Mouse (Mus musculus) neural tube, embryonic 15.5 days (tissue): ENCODE measurements around the gene Slain2. TPM values are rescaled to one million over a fixed set of nuclear protein-coding genes. Genes with fewer than 3 reads are reported as not detected.
A peak's percentile ranks its signal among the peaks of the same experiment; 100 is the strongest.

Source experiments
- ATAC-seq: fragments of 200-750 bp; cut with Nextera tagmentation; 2 replicates; pipeline ENCODE4 v1.8.0; 2017; ENCODE audit warnings: mild to moderate bottlenecking, moderate TSS enrichment, moderate library complexity; ENCODE audit not compliant: low FRiP score
- H3K27ac ChIP-seq: fragments of 300-500 bp; sonication (generic); replicated peaks from 2 replicates; pipeline ENCODE4 v1.5.1; 2015; ENCODE audit warnings: mild to moderate bottlenecking, inconsistent platforms
- H3K27me3 ChIP-seq: fragments of 300-500 bp; sonication (generic); replicated peaks from 2 replicates; pipeline ENCODE4 v1.6.1; 2015; ENCODE audit warnings: inconsistent platforms
- H3K36me3 ChIP-seq: fragments of 300-500 bp; sonication (generic); 2 replicates; pipeline ENCODE4 v1.6.1; 2015; ENCODE audit warnings: inconsistent platforms
- H3K4me1 ChIP-seq: fragments of 300-500 bp; sonication (generic); 2 replicates; pipeline ENCODE4 v1.6.1; 2015; ENCODE audit warnings: inconsistent platforms
- H3K4me2 ChIP-seq: fragments of 300-500 bp; sonication (generic); 2 replicates; pipeline ENCODE4 v1.6.1; 2015; ENCODE audit warnings: inconsistent platforms, mild to moderate bottlenecking, moderate library complexity
- H3K4me3 ChIP-seq: fragments of 300-500 bp; sonication (generic); replicated peaks from 2 replicates; pipeline ENCODE4 v1.5.1; 2015; ENCODE audit warnings: mild to moderate bottlenecking, inconsistent platforms
- H3K9ac ChIP-seq: fragments of 300-500 bp; sonication (generic); replicated peaks from 2 replicates; pipeline ENCODE4 v1.6.1; 2015; ENCODE audit warnings: mild to moderate bottlenecking, inconsistent platforms
- H3K9me3 ChIP-seq: fragments of 300-500 bp; sonication (generic); replicated peaks from 2 replicates; pipeline ENCODE4 v1.6.1; 2016; ENCODE audit warnings: inconsistent platforms
- WGBS: fragments of 180-500 bp; shearing (Covaris S2); methylation state at CpG from one replicate; pipeline ENCODE4 v1.1.7; 2015; ENCODE audit warnings: mixed read lengths; 5-methylcytosine and 5-hydroxymethylcytosine counted together
- polyA plus RNA-seq: library from polyadenylated mRNA; unstranded; fragments of >200 nt; fragmentation: Nextera tagmentation; extraction: Ambion mirVana; gene quantifications from 2 replicates; pipeline ENCODE4 v1.2.1, GENCODE M21; 2015

Gene Slain2
- polyA plus RNA-seq, 1 experiment from 2014 or later, result 15.3 TPM

DNA sequence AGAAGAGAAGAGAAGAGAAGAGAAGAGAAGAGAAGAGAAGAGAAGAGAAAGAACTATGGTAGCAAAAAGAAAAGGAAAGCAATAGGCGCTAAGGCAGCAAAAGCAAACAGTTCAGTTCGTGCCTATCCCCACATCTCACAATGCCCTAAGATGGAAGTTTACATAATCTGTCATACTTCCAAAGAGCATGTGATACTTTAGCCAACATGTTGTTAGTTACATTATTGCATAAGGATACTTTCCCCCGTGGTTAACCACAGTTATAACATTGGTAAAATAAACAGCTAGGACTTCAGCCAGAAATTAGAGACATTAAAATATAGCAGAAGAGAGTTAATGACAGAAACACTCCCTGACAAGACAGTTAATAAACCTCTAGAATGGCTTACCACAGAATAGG lies 30.4 kb upstream of the Slain2 start:
- Histone ChIP-seq H3K4me1 (peaks cover 17% of the 10 kb centered on the region), H3K36me3 (no peaks in the 10 kb centered on the region), H3K9ac (no peak overlapping the region), H3K9me3 (no peaks in the 10 kb centered on the region), H3K27me3 (no peaks in the 10 kb centered on the region; the same call in 1 of the 2 replicates), H3K4me3 (no peak overlapping the region), H3K27ac (no peak overlapping the region), H3K4me2 (no peak overlapping the region)
- no peak for ATAC-seq
- WGBS, result 88% methylated on average over 3 of the region's 3 CpGs

DNA sequence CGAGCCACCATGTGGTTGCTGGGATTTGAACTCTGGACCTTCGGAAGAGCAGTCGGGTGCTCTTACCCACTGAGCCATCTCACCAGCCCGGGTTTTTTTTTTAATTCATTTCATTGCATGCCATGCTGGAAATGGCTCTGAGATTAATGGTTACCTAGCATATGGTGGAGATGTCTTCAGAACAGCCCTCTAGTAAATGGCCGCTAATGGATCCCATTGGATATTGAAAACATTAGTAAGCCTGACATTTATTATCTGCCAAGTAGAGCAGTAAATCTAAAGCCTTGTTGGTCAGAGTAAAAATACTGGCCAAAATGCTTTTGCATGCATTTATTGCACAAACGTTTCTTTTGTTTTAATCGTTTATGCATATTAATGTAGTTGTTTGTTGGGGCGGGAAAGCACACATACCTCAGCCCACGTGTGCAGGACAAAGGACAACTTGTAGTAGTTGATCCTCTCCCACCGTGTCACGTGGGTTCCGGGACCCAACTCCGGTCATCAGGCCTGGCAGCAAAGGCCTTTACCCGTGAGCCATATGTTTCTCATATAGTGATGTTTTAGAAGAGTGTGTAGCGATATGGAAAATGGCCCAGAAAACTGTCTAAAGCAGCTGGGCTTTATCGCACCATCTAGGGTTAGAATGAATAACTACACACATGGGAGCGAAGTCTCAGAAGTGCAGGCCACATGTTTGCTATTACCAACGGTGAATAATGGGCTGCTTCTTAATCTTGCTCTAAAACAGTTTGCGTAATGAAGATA lies 27.5 kb upstream of the Slain2 start:
- ATAC-seq, result peak; percentile 40
- no peaks in the 10 kb centered on the region for H3K36me3 ChIP-seq
- H3K27ac ChIP-seq, result no peak overlapping the region
- H3K9me3 ChIP-seq, result no peaks in the 10 kb centered on the region
- no peaks in the 10 kb centered on the region for H3K27me3 ChIP-seq
- no peak overlapping the region for H3K9ac ChIP-seq
- no peak overlapping the region for H3K4me2 ChIP-seq
- WGBS, result 46% methylated on average over 19 of the region's 19 CpGs
- peaks cover 17% of the 10 kb centered on the region for H3K4me1 ChIP-seq
- no peak overlapping the region for H3K4me3 ChIP-seq

DNA sequence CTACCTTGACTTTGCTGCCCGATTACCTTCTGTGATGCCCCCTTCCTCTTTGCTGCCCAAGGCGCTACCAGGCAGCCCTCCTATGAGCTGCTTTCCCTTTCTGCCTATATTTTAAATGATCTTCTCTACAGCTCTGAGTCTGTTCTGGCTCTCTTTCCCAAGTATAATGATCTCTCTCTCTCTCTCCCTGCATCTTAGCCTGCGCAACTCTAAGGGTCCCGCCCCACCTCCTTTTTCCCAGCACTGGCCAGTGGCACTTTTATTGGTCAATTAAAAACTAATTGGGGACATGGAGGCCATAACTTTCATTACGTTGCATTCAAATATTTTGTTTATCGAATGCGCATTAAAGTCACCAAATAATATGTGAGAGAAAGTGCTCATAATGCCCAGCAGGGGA lies 25.8 kb upstream of the Slain2 start:
- H3K27ac ChIP-seq, result no peak overlapping the region
- H3K9ac ChIP-seq, result no peak overlapping the region
- no peak for ATAC-seq
- no peaks in the 10 kb centered on the region for H3K36me3 ChIP-seq
- no peaks in the 10 kb centered on the region for H3K27me3 ChIP-seq
- H3K4me3 ChIP-seq, result no peak overlapping the region
- H3K4me2 ChIP-seq, result no peak overlapping the region
- H3K4me1 ChIP-seq, result peaks cover 17% of the 10 kb centered on the region
- no peaks in the 10 kb centered on the region for H3K9me3 ChIP-seq
- WGBS, result 78% methylated on average over 7 of the region's 7 CpGs

DNA sequence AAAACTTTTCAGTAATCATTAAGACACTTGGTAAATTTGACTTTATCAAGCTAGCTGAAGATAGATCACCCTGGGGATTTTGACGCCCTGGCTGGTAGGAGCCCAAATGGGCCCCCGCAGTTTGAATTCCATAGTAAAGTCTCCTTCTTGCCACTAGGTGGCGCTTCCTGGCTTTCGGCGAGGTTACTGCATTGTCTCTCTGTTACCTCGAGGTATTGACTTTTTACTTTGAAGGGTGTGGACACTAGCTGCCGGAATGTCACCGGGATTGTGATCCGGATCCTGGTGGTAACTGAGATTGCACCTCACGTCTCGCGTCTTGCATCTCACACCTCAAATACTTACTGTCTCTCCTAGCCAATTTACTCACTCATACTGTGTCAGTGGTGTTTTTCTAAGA lies 22.6 kb upstream of the Slain2 start:
- WGBS, result 7% methylated on average over 12 of the region's 12 CpGs
- no peak for ATAC-seq
- Histone ChIP-seq H3K36me3 (no peaks in the 10 kb centered on the region), H3K27me3 (no peaks in the 10 kb centered on the region), H3K9ac (no peak overlapping the region), H3K4me2 (peak overlapping the region; percentile 37; the same call in 1 of the 2 replicates), H3K4me1 (peaks cover 16% of the 10 kb centered on the region), H3K4me3 (no peak overlapping the region), H3K27ac (no peak overlapping the region), H3K9me3 (no peaks in the 10 kb centered on the region)

DNA sequence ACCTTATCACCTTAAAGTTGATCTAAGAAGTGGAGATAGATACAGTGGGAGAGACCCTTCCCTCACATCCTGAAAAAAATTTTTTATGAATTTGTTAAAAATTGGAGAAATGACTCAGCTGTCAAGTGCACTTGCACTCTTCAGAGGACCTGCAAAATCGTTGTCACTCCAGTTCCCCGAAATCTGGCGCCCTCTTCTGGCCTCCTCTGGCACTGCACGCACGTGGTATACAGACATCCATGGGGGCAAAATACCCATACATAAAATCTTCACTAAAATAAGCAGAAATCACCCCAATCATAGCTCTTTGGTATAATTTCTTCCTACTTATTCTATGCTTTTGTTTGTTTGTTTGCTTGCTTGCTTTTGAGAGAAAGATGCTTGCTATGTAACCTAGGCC lies 20.1 kb upstream of the Slain2 start:
- no peak overlapping the region for H3K4me2 ChIP-seq
- H3K9me3 ChIP-seq, result no peaks in the 10 kb centered on the region
- H3K27me3 ChIP-seq, result no peaks in the 10 kb centered on the region
- no peaks in the 10 kb centered on the region for H3K4me1 ChIP-seq
- H3K4me3 ChIP-seq, result no peak overlapping the region
- H3K36me3 ChIP-seq, result no peaks in the 10 kb centered on the region
- no peak overlapping the region for H3K27ac ChIP-seq
- WGBS, result 67% methylated on average over 5 of the region's 5 CpGs
- H3K9ac ChIP-seq, result no peak overlapping the region
- ATAC-seq, result no peak

DNA sequence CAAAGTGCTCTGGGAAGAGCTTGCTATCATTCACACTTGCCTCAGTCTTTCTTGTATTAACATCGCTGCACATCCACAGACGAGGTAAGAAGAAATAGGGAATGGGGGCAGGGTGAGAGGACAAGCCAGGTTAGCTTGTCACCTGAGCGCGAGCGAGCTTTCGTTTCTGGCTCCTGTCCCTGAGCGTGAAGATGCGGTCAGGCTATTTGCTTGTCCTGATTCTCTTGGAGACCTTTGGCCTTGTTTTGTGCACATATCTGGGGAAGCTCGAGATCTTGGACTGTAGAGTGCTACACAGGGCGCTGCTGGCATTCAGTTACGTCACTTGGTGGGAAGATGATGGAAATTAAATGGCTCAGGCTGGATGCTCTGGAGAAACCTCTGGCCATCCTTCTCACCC lies 18.8 kb upstream of the Slain2 start:
- H3K4me1 ChIP-seq, result no peaks in the 10 kb centered on the region
- H3K36me3 ChIP-seq, result no peaks in the 10 kb centered on the region
- ATAC-seq, result no peak
- no peak overlapping the region for H3K9ac ChIP-seq
- no peak overlapping the region for H3K27ac ChIP-seq
- H3K27me3 ChIP-seq, result no peaks in the 10 kb centered on the region
- H3K9me3 ChIP-seq, result no peaks in the 10 kb centered on the region
- no peak overlapping the region for H3K4me2 ChIP-seq
- 92% methylated on average over 11 of the region's 11 CpGs for WGBS
- no peak overlapping the region for H3K4me3 ChIP-seq

DNA sequence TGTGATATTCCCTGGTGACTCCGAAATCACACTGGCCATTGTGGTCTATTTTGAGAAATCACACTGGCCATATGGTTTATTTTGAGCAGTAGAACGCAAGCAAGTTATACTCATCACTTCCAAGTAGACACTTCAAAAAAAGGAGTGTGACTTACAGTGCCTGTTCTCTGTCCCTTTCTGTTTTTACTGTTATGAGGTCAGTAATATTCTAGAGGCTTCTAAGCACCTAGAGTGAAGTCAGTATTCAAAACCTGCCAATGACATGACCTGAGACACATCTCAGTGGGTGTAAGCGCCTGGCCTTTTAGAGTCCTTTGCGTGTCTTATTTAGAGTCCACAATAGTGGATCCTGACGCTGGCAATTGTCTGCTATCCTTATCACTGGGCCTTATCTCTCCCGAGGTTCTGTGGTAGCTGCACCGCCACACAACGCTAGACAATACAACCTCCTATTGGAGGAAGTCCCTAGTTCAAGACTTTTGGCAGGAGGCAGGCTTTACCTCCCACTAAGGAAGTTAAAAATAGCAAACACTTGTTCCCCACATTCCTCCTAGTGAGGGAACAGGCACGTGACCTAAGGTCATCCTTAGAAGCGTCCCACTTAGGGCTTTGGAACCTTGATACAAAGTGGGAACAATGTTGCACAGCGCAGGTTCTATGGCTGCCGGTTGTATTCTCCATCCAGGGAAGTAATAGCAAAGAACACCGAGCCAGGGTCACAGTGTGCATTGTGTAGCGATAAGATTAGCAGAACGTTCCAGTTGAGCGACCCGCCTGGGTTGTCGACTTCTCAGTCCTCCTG lies 17.4 kb upstream of the Slain2 start:
- Histone ChIP-seq H3K9me3 (no peaks in the 10 kb centered on the region), H3K27ac (no peak overlapping the region), H3K9ac (no peak overlapping the region), H3K4me1 (no peaks in the 10 kb centered on the region), H3K27me3 (no peaks in the 10 kb centered on the region), H3K4me3 (no peak overlapping the region), H3K36me3 (no peaks in the 10 kb centered on the region), H3K4me2 (no peak overlapping the region)
- WGBS, result 86% methylated on average over 18 of the region's 18 CpGs
- no peak for ATAC-seq

DNA sequence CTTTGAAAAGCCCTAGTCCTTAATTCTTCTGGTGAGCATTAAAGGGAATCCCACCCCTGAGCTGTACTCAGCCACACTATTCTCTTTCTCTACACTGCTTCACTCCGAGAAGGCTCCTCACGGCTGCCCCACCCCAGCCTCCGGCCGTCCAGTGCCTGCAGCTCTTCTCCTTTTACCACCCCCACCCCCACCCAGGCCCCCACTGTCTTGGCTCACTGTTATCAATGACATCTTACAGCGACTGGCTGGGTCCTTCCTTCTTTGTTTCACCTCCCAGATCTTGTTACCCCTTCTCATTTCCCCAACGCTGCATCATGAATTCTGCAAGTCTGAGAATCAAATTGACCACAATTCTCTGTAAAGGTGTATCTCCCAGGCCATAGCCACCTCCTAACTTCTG lies 16.1 kb upstream of the Slain2 start:
- no peaks in the 10 kb centered on the region for H3K9me3 ChIP-seq
- H3K4me1 ChIP-seq, result no peaks in the 10 kb centered on the region
- whole genome bisulfite sequencing, result 55% methylated on average over 6 of the region's 6 CpGs
- no peak for ATAC-seq
- H3K36me3 ChIP-seq, result no peaks in the 10 kb centered on the region
- no peak overlapping the region for H3K4me2 ChIP-seq
- H3K27me3 ChIP-seq, result no peaks in the 10 kb centered on the region
- H3K4me3 ChIP-seq, result no peak overlapping the region
- H3K9ac ChIP-seq, result no peak overlapping the region
- no peak overlapping the region for H3K27ac ChIP-seq

DNA sequence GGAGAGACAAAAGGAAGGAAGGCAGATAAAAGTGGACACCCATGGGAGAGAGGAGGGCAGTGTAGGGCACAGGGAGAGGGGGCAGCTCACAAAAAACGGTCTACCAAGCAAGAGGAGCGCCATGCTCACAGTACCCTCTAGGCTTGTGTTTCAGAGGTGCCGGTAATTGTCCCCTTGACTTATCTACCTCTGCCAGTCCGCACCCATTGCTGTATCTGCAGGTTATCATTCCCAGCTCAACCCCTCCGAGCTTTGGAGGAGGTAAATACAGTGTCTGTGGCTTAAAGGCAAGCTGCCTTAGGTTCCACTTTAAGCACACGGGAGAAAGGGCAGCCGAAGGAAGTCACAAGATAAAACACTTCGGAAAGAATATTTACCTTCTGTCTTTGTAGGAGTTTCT lies 14.8 kb upstream of the Slain2 start:
- Histone ChIP-seq H3K9me3 (no peaks in the 10 kb centered on the region), H3K4me2 (no peak overlapping the region), H3K27ac (no peak overlapping the region), H3K27me3 (no peaks in the 10 kb centered on the region), H3K4me3 (no peak overlapping the region), H3K9ac (no peak overlapping the region), H3K36me3 (no peaks in the 10 kb centered on the region), H3K4me1 (no peaks in the 10 kb centered on the region)
- ATAC-seq, result no peak
- WGBS, result 93% methylated on average over 8 of the region's 8 CpGs

DNA sequence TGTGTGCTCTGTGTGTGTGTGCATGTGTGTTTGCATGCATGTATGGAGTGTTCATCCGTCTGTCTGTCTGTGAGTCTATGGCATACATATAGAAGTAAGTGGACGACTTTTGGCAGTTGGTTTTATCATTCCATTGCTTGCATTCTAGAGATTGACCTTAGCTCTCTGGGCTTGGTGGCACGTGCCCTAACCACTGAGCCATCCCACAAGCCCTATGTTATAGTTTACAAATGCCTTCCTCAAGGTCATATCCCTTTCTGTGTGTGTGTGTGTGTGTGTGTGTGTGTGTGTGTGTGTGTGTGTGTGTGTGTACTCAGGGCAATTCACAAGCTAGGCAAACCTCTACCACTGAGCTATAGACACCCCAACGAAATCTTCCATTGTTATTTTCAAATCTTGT lies 12.2 kb upstream of the Slain2 start:
- no peak overlapping the region for H3K9ac ChIP-seq
- no peak overlapping the region for H3K4me2 ChIP-seq
- no peak overlapping the region for H3K27ac ChIP-seq
- H3K4me3 ChIP-seq, result no peak overlapping the region
- ATAC-seq, result no peak
- H3K4me1 ChIP-seq, result no peaks in the 10 kb centered on the region
- WGBS, result 86% methylated on average over 4 of the region's 4 CpGs
- no peaks in the 10 kb centered on the region for H3K9me3 ChIP-seq
- H3K36me3 ChIP-seq, result no peaks in the 10 kb centered on the region
- no peaks in the 10 kb centered on the region for H3K27me3 ChIP-seq

DNA sequence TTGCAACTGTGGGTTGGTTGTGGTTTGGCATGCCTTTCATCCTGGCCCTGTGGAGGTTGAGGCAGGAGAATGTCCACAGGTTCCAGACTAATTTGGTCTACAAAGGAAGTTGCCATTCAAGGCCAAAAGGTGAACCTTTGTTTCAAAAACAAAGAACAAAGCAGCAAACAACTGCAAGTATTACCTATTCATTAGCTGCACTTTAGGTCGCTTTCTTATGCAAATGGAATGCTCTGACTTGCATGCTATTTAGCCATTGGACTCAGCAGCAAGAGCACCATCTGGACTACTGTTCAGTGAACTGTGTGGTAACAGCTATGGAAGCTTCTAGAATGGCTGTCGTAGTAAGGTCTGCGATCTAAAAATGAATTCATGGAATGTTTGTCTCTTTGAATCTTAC lies 11.8 kb upstream of the Slain2 start:
- Histone ChIP-seq H3K4me1 (no peaks in the 10 kb centered on the region), H3K36me3 (no peaks in the 10 kb centered on the region), H3K9me3 (no peaks in the 10 kb centered on the region), H3K27ac (no peak overlapping the region), H3K4me2 (no peak overlapping the region), H3K9ac (no peak overlapping the region), H3K27me3 (no peaks in the 10 kb centered on the region), H3K4me3 (no peak overlapping the region)
- 21% methylated on average over 3 of the region's 3 CpGs for WGBS
- no peak for ATAC-seq

DNA sequence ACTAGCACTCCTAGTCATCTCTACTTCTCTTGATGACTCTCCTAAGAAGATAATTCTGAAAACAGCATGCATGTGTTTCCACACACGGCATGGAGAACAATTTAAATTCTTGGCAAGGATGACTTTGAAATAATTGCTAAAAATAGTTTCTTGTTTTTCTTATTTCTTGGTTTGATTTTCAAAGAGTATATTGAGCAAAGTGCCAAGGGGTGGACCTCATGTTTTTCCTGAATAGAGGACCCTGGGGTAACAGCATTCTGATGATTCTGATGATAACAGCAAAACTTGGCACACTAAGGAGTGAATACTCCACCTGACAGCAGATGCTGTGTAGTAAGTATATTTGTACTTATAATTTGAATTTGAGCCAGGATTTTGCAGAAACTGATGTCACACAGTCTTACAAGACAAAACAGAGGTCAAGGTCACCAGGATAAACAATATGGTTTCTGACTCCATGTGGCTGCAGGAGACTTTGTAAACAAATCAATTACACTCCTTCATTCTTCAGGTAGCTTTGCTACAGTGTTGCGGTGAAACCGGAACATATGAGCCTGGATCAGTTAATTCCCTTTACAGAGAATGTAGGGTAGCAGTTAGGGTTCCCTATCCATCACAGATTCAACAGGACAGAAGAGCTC lies 11.1 kb upstream of the Slain2 start:
- H3K4me3 ChIP-seq, result no peak overlapping the region
- H3K9me3 ChIP-seq, result no peaks in the 10 kb centered on the region
- H3K27me3 ChIP-seq, result no peaks in the 10 kb centered on the region
- no peak for ATAC-seq
- no peaks in the 10 kb centered on the region for H3K4me1 ChIP-seq
- H3K36me3 ChIP-seq, result no peaks in the 10 kb centered on the region
- WGBS, result 92% methylated on average over 3 of the region's 3 CpGs
- no peak overlapping the region for H3K27ac ChIP-seq
- H3K9ac ChIP-seq, result no peak overlapping the region
- no peak overlapping the region for H3K4me2 ChIP-seq
